Mouse (Mus musculus) mouse embryonic stem cell (cell line): ENCODE measurements around the gene Mef2b.

Source experiments
- in situ Hi-C, 2 experiments: fragments of 300-500 bp; cut with MboI; formaldehyde crosslinking; loops; 1 replicate in 1 of 2; 3 replicates in 1 of 2; pipeline ENCODE4 v1.14.3; 2019 to 2020; ENCODE audit warnings: low sequenced_read_pairs in 2 of 2, low pct_unique_long_range_greater_than_20kb in 1 of 2, mixed read lengths in 1 of 2; ENCODE audit not compliant: unreplicated experiment in 1 of 2

Gene Mef2b

GRCm38 (mm10) chr8:70139026-70139857 is at the start of gene Mef2b, which contains the start of the genes Rfxank and Borcs8:
Gene Mef2b, plus strand, starts transcription at chr8:70139711.
Gene Rfxank, minus strand, starts transcription at chr8:70139154.
Gene Borcs8, plus strand, starts transcription at chr8:70139499.
- in situ Hi-C loops = no loop called here

- in situ Hi-C loops = no loop called here
Measured at GRCm38 (mm10) chr8:70092786-70093185, 46.7 kb upstream of the Mef2b start.

- in situ Hi-C loops = no loop called here
Measured at GRCm38 (mm10) chr8:70099276-70099675, 40.2 kb upstream of the Mef2b start.

GRCm38 (mm10) chr8:70100241-70100640 is 39.3 kb upstream of the Mef2b start:
- in situ Hi-C loops = no loop called here

- in situ Hi-C loops = no loop called here
Measured at GRCm38 (mm10) chr8:70104506-70104905, 35.0 kb upstream of the Mef2b start.

- in situ Hi-C loops = loop anchor here in 1 of 2 experiments (5.0 kb wide), 1 partner anchor 57 kb away; no protein-coding TSS in a partner anchor
Measured at GRCm38 (mm10) chr8:70104922-70105321, 34.6 kb upstream of the Mef2b start.

GRCm38 (mm10) chr8:70110451-70110850 is 29.1 kb upstream of the Mef2b start:
- in situ Hi-C loops = no loop called here

GRCm38 (mm10) chr8:70111192-70111795 is 28.2 kb upstream of the Mef2b start:
- in situ Hi-C loops = no loop called here

- in situ Hi-C loops = no loop called here
Measured at GRCm38 (mm10) chr8:70112401-70113016, 27.0 kb upstream of the Mef2b start.

GRCm38 (mm10) chr8:70114488-70114887 is 25.0 kb upstream of the Mef2b start:
- in situ Hi-C loops = no loop called here

- in situ Hi-C loops = no loop called here
Measured at GRCm38 (mm10) chr8:70114892-70115291, 24.6 kb upstream of the Mef2b start.

GRCm38 (mm10) chr8:70117611-70118010 is 21.9 kb upstream of the Mef2b start:
- in situ Hi-C loops = no loop called here

GRCm38 (mm10) chr8:70118726-70119700 is 20.5 kb upstream of the Mef2b start:
- in situ Hi-C loops = no loop called here

GRCm38 (mm10) chr8:70120667-70121066 is 18.8 kb upstream of the Mef2b start, which contains the start of gene Ncan:
Gene Ncan, minus strand, starts transcription at chr8:70120873.
- in situ Hi-C loops = no loop called here

GRCm38 (mm10) chr8:70122863-70123262 is 16.6 kb upstream of the Mef2b start:
- in situ Hi-C loops = no loop called here

- in situ Hi-C loops = no loop called here
Measured at GRCm38 (mm10) chr8:70124992-70125391, 14.5 kb upstream of the Mef2b start.

- in situ Hi-C loops = no loop called here
Measured at GRCm38 (mm10) chr8:70128435-70128834, 11.1 kb upstream of the Mef2b start.

GRCm38 (mm10) chr8:70129309-70129952 is 10.1 kb upstream of the Mef2b start:
- in situ Hi-C loops = no loop called here
